Mouse (Mus musculus): ENCODE measurements around the gene Ppara.

Gene Ppara

DNA sequence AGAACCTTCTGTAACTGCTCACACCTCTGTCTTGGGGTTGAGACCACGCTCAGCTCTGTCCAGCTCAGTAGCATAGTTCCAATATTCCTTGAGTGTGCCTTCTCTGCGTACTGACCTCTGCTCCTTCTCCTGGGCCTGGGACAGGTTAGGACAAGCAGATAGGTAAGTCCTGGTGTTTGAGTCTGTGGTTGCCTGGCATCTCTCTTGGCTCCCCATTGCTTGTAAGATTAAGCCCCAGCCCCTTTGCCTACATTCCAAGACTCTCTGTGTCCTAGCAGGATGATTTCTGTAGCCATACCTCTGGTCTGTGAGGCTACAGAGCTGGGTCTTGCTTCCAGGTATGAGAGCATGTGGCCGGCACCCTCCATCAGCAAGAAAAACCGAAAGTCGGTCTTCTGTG lies 6.6 kb upstream of the Ppara start:
- no peak for DNase-seq (ENCODE audit: low spot score in 2 of 2)

DNA sequence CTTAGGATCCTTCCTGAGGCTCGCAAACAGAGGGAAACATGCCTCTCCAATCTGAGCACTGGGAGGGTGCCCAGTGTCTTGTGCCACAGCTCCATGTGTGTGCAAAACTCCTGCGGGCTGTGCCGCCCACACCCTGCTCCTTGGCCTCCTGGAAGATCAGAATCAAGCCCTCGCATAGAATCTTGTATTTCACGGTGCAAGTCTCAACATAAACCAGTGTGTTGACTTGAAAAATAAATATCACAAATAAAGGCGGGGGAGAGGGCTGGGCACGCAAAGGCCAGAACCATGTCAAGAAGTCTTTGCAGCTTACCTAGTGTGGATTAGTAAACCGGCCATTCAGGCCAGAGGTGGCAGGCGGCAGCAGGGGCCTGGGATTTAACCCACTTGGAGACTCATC lies 5.5 kb upstream of the Ppara start:
- DNase-seq (ENCODE audit: low spot score in 2 of 2) = no peak

DNA sequence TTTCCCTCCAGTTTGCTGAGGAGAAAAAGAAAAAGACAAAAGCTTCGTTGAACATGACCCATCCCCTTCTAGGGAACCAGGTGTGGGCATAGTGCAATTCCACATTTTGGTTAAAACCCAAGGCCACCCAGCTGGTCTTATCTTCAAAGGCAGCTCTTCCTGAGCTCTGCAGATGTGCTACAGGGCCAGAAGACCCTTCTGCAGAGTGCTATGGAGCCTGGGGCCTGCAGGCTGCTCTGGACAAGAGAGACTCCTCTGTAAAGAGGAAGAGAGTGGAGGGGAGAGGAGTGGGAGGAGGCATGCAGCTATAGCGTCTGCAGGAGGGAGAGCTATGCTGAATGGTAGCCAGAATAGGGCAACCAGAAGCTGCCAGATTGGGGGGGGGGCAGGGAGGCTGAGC lies 4.8 kb upstream of the Ppara start:
- no peak for DNase-seq (ENCODE audit: low spot score in 2 of 2)

DNA sequence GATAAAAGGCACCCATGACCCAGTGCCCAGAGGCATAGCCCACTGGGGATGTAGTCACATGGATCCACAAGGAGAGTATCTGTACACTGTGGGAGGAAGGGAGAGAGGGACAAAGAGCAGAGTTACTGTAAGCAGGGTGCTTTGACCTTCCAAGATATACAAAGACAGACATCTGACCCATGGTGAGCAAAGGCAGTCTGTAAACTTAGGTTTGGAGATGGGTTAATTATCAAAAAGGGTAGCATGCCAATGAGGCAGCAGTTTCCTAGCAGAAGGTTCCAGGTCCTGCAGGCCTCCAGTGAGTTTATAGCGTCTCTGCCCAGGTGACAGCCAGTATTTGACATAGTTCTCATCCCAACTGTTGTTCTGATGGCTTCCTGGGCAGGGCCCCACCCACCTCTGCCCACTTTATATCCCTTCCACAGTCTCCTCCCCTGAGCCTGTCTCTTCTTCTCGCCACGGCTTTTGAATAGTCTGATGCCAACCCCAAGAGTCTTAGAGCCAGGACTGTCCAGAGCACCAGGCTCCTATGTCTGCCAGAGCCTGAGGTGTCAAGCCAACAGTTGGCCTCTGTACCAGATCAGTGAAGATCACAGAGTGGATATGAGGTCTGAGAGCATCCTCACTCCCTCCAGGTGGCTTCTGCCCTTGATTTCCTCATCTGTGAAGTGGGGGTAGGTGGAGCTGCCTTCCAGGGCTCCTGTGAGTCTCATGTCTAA lies 2.7 kb upstream of the Ppara start:
- DNase-seq (ENCODE audit: low spot score in 2 of 2) = no peak

DNA sequence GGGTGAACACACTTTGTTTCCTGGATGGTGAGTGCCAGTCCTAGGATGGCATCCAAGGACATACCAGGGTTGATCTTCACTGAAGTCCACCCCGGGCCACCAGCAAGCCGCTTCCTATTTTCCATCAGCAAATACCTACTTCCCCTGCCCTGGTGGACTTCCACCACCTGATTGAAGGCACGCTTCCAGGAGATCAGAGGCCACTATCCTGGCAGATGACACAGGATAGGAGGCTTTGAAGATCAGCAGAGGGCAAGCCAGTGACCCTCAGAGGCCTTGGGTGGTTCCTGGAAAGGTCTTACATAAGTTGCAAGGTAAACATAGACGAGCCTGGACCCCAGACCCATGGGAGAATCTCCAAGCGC lies 2.2 kb upstream of the Ppara start:
- DNase-seq (ENCODE audit: low spot score in 2 of 2) = no peak

DNA sequence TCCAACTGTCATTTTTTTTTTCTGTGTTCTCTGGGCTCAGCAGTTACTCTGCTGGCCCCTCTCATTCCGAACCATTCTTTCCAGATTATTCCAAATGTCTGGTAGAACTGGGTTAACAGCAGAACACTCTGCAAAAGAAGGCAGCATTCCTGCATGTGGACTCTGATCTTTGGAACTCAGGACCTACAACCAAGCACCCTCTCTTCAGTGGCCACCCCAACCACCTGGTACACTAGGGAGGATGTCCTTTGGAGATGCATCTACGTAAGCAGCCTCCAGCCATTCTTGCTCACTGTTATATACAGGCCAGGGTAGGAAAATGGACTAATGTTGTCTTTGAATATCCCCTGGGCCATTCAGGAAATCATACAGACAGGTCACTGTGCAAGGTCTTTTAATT lies 1.1 kb upstream of the Ppara start:
- DNase-seq (ENCODE audit: low spot score in 2 of 2) = no peak

DNA sequence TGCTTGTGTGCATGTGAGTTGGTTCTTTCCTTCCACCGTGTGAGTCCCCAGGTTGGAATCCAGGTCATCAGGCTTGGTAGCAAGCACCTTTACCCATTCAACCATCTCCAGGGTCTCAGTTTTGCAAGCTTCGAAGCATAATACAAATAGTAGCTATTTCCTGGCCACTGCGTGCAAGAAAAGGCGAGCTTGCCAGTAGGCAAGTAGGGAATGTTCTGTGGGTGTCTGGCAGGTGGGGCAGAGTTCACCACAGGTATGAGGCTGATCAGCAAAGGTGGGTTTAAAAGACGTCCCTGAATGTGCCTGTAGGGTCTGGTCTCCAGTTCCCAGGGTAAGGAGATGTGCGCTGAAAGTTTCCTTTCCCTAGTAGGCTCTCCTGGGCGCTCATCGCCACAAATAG lies 635 bp upstream of the Ppara start:
- no peak for DNase-seq (ENCODE audit: low spot score in 2 of 2)

DNA sequence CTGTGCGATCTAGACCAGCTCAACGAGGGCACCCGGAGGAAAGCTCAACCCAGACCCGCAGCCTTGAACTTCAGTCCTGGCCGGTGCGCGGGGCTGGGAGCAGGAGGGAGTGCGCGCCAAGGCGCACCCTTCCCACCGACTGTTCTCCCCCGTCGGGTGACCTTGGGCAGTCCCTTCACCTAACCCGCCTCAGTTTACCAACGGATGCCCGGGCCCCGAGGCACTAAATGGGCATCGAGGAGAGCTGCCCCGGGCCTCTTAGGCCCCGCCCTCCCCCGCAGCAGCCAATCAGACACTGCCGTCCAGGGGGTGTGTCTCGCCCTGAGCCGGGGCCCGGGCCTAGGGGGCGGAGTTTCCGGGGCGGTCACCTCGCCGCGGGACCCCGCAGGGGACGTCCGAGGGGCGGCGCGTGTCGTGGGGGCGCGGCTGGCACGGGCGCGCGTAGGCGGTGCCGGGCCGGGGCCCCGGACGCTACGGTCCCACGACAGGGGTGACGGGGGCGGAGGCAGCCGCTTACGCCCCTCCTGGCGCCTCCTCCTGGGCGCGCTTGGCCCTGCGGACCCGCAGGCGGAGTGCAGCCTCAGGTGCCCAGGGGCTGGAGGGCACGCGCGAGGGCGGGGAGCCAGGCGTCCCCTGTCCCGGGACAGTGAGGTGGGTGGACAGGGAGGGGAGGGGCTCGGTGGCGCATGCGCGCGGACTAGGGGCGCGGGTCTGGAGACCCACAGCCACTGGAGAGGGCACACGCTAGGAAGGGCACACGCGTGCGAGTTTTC lies 466 bp downstream of the Ppara start:
- peak; percentile 95 to 96 for DNase-seq (ENCODE audit: low spot score in 2 of 2)

DNA sequence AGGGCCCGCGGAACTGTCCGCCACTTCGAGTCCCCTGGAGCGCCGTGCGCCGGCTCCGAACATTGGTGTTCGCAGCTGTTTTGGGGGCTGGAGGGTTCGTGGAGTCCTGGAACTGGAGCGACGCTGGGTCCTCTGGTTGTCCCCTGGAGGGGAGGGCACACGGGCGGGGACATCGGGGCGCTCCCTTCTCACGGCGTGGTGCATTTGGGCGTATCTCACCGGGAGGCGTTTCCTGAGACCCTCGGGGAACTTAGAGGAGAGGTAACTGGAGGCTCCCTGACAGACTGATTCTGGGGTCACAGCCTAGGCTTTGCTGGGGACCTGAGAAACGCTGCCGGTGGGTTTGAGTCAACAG lies 1.0 kb downstream of the Ppara start:
- DNase-seq (ENCODE audit: low spot score in 2 of 2) = no peak

DNA sequence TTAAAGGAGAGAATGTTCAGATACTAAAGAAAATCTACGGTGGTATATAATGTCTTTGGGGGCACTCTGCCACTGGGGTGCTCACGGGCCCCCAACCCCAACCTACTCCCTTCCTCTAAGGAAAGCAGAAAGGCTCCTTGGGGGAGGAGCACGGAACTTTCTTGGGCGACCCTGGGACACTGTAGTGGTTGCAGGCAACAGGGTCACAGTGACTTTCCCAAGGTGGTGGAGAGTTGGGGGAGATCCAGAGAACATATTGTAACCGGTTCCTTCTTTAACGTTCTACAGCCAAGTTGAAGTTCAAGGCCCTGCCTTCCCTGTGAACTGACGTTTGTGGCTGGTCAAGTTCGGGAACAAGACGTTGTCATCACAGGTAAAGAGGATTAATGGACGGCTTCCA lies 1.7 kb downstream of the Ppara start:
- DNase-seq (ENCODE audit: low spot score in 2 of 2) = no peak

DNA sequence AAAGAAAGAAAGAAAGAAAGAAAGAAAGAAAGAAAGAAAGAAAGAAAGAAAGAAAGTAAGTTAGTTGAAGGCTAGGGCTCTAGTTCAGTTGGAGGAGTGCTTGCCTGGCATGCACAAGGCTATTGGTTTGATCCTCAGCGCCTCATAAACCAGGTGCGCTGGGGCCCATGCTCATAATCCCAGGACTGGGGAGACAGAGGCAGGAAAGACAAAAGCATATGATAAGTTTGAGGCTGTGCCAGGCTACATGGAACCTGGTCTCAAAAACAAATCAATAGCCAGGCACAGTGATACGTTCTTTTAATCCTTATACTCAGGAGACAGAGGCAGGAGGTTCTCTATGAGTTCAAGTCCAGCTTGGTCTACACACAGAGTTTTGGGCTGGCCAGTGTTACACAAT lies 3.6 kb downstream of the Ppara start:
- DNase-seq (ENCODE audit: low spot score in 2 of 2) = no peak

DNA sequence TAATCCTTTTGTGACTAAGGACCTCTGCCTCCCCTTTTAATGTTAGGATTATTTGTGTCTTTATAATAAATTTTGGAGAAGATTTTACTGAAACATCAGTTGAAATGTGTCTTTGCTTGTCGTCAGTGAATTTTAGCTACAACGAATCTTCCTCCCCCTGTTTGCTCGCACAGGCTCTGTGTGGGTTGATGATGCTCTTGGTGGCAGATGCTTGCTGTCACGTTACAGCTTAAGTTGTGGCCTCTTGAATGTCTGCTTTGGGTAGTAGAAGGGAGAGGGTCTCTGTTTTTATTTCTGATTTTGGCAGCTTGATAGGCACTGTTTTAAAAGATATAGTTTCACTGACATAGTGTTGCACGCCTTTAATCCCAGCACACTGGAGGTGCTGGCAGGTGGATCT lies 4.2 kb downstream of the Ppara start:
- no peak for DNase-seq (ENCODE audit: low spot score in 2 of 2)

DNA sequence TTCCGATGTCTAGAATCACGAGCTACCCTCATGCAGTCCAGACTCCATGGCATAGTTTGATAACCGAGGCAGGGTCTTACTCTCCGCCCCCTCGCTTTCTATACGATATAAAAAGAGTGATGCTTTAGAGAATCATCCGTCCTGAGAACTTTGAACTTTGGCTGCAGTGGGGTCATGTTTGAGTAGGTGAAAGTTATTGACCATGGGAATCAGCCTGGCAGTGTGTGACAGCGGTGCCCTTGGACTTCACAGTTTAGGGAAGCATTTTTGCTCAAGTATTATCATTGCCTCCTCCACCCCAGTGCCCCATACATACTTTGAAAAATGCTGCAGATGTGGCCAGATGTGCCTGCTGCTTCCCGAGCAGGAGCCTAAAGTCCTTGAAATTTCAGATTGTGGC lies 7.8 kb downstream of the Ppara start:
- no peak for DNase-seq (ENCODE audit: low spot score in 2 of 2)

DNA sequence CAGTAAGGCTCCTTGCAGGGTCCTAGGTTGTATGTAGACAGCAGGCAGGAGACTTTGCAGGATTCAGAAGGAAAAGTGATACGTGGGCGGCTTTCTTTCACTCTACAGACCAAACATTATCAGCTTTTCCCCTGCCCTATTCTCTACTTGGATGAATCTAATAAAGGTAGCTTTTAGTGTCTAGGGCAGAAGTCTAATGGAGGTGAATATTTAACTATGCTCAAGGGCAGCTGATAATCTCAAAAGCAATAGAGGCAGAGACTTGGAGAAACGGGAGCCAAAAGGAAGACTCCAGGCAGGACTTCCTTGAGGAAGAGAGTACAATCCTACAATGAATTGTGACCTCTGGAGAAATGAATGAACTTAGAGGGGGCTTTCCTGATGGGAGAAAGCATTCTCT lies 9.2 kb downstream of the Ppara start:
- no peak for DNase-seq (ENCODE audit: low spot score in 2 of 2)

DNA sequence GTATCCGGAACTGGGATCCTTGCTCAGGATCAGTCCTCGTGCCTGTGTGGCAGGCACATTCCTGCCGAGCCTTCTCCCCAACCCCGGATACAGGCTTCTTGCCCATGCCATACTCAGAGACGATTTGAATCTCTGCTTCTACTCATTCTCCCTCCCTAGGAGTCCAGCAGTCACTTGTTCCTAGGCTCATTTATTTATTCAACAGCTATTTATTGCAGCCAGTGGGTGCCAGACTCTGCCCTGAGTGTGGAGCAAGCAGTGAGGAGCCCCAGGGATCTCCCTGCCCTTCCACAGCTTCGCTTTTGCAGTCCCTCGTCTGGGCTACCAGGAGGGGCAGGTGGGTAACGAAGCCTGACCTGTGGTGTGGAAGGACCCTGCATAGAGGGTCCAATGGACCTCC lies 11.4 kb downstream of the Ppara start:
- DNase-seq (ENCODE audit: low spot score in 2 of 2) = no peak

DNA sequence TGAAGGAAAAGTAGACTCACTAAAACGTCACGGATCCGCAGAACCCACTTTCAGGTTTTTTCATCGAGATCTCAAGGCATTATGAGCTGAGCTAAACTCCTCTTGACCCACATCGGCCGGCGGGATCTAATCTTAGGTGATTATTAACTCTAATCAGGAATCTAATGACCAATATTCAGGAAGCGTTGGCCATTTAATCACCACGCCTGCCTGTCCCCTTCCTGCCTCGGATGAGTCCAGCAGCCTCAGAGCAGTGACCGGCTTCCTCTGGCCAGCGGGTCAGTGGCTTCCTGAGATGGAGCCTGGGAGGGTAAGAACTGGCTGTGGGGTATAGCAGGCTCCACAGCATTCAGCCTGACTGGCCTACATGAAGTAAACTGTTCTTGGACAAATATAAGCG lies 11.9 kb downstream of the Ppara start:
- DNase-seq (ENCODE audit: low spot score in 2 of 2) = peak in 1 of 2 experiments; percentile 20

DNA sequence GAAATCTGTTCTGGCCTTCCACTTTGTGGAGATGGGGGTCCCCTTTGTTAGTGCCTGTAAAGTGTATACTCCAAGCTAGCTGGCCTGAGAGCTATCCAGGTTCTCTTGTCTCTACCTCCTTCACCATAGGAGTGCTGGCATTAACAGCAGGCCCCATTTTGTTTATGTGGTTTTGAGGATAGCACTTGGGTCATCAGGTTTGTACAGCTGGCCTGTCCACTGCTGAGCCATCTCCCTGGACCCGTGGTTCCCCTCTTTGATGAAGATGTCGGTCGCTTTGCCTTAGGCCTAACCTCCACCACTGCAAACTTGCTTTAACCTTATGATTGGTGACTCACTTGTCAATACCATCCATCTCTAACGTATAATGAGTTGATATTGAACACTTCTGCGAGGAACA lies 13.2 kb downstream of the Ppara start:
- no peak for DNase-seq (ENCODE audit: low spot score in 2 of 2)

DNA sequence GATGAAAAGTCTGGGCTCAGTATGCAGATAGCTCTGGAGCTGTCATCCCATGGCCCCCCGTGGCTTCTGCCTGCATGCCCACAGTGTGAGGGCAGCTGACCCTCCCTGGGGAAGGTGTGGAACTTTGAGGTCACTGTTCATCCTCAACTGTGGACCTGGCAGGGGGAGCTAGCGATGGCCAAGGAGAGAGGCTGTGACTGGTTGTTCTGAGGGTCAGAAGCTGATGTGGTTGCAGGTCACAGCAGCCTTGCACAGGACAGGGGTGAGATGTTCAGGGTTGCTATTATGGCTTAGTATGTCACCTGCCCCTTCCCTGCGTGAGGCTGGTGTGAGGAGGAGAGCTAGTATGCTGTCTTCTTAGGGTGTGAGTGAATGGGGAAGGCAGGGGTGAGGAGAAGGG lies 13.7 kb downstream of the Ppara start:
- DNase-seq (ENCODE audit: low spot score in 2 of 2) = no peak

DNA sequence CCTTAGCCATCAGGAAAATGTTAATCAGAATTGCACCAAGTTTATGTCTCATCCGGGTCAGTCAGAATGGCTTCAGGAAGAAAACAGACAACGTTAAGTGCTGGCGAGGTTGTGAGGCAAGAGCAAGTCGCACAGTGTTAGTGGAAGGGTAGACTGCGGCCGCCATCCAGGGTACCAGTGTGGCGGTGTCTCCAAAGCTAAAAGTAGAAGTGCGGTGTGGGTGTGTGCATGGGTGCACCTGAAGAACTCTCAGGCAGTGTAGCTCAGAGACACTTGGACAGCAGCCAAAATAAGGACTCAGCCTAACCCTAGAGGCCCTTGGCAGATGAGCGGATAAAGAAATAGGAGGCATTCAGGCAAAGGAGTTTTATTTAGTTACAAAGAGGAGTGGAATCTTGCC lies 14.4 kb downstream of the Ppara start:
- DNase-seq (ENCODE audit: low spot score in 2 of 2) = no peak

DNA sequence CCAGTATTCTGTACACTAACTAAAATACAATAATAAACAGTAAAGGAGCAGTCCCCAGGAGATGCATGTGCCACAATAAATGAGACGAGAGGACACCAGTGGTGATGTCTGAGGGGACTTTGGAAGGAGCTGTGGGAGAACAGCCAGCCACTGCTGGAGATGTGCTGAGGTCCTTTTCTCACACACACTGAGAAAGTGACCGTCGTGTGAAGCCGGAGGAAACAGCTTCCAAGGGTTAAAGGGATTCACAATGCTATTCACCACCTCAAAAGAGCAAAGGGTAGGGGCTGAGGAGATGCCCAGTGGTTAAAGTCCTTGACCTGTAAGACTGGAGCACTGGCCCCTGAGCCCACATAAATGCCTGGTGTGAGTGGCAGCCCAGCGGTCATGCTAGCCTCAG lies 15.3 kb downstream of the Ppara start:
- no peak for DNase-seq (ENCODE audit: low spot score in 2 of 2)

DNA sequence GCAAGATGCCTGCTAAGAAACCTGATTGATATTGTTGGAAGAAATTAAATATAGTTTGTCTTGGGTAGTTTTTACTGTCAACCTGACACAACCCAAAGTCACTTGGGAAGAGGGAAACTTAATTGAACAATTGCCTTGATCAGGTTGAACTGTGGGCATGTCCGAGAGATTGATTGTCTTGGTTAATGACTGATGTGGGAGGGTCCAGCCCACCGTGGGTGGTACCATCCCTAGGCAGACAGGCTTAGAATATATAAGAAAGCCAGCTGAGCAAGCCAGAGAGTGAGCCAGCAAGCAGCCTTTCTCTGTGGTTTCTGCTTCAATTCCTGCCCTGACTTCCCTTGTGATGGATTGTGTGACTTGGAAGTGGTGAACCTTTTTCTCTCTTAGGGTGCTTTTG lies 17.9 kb downstream of the Ppara start:
- DNase-seq (ENCODE audit: low spot score in 2 of 2) = no peak

DNA sequence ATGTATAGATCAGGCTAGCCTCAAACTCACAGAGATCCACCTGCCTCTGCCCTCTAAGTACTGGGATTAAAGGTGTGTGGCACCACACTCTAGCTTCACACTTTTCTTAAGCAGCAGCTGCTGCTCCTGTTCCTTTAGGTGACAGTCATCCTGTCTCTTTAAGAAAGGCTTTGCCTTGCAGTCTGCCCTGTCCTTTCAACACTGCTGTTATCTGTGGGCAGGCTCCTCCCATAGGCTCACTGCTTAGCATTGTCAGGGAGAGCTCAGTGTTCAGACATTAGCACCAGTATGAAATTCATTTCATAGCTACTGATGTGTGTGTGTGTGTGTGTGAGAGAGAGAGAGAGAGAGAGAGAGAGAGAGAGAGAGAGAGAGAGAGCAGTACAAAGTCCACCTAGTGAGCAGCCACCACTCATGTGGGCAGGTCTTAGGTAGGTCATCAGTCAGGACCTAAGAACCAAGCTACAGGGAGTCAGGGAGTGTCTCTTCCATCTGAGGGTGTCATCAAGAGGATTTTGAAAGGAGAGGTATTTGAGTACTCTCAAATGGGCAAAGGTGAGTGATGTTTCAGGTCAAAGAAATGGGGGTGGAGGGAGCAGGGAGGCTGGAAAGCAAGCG lies 19.4 kb downstream of the Ppara start:
- no peak for DNase-seq (ENCODE audit: low spot score in 2 of 2)

DNA sequence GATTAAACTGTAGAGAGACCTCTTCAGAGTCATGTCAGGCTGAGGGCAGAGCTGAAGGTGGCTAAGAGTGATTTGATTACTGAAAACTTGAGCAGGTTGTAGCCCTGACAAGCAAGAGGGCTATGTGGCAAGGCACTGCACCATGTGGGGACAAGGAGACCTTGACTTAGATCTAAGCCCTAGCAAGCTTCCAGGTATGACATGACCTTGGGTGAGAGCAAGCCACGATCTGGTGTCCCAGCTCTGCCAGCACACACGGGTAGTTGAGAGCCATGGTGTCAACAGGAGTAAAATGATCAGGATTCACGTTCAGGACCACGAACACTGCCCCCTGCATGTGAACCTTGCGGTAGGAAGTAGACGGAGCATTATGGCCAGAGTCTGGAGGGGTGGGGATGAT lies 20.4 kb downstream of the Ppara start:
- no peak for DNase-seq (ENCODE audit: low spot score in 2 of 2)
